Mouse (Mus musculus): ENCODE measurements at regions not wholly inside any gene's neighbourhood (a gene's known extent, or its start where the extent isn't known, plus 50 kb on each side); places are given as distances from the start of the nearest gene placed in this dataset.

GRCm38 (mm10) chr15:51676694-51677093 lies 2208.0 kb upstream of the Gm7489 start:
- TF ChIP-seq CTCF (IDR thresholded peaks at IDR 0.05; ENCODE audit: low read depth, low read length) (no peak), EP300 (IDR thresholded peaks at IDR 0.05; ENCODE audit: insufficient read depth, low read depth, low read length) (no peak), POLR2A (IDR thresholded peaks at IDR 0.05; ENCODE audit: insufficient read depth, low read length) (no peak)

All from ES-Bruce4 (cell line).